Mouse (Mus musculus) left cerebral cortex, adult 11 months (tissue): ENCODE data around the gene Rln3.
A peak's percentile ranks its signal among the peaks of the same experiment; 100 is the strongest.
"Not testable (repeated sequence)": the region's sequence is repeated elsewhere in the genome, so short reads cannot be mapped to it uniquely, and the experiment has no call there.

ENCODE experiments used
- DNase-seq: peaks from one replicate; pipeline ENCODE4 v3.0.0; 2022; ENCODE audit warnings: low spot score

The Rln3 gene

GRCm38 (mm10) chr8:84019738-84020137 is 25.1 kb downstream of the Rln3 start:
- no peak for DNase-seq

GRCm38 (mm10) chr8:84015833-84016232 is 29.0 kb downstream of the Rln3 start:
- DNase-seq = no peak

DNA sequence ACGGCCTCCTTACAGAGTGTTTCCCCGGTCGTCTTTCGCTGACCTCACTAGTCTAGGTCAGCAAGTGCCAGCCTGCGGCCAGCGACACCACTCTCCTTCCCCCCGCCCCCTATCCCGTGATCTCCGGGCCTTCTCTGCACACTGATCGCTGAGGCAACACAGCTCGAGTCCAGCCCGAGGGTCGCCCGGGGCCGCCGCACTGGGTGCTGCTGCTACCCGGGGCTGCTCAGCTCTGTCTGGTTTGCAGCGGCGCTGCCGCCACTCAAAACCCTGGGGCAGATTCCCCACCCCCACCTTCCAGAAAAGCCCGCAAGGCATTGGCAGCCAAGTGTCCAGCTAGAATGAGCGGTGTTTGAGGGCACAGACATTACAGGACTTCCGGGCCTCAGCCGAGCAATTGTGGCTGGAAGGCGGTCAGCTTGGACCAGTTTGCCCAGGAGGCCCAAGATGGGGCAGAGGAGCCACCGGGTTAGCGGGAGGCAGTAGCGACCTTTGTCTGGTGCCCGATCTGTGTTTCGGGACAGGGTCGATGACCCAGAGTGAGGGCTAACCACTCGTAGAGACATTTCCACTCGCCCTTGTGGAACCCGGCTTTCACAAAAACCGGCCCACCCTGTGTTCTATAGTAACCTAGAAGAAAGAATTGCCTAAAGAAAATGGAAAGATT is 32.2 kb downstream of the Rln3 start:
- DNase-seq = no peak

DNA sequence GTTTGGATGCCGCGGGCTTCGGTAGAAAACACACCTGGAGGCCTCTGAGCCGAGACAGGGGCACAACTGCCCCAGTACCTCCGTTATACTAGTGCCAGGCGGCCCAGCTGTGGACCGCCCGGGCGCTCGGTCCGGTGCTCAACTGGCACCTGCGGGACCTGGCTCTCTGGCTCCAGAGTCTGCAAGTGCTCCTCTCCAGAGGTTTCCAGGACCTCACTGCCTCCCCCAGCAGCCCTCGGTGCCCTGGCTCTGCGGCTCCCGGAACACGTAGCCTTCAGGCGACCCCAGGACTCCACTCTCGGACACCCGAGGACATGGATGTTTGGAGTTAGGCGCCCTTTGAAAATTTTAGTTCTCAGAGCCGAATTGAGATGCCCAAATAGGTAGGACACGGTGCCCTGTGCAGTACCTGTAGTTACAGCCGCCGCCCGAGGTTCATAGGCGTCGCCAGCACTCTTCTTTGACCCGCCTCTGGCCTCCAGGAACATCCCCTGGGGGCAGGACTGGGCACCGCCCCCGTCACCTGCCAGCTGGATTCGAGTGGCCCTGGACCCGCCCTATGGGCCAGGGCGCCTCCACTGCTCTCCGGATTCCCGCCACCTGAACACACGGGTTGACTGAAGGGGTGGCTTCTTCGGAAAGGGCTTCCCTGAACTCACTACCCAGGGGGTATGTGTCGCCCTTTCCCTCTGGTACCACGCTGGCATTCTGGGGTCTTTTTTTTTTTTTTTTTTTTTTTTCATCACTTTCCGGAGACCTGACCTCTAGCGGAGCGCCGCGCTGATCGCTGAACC is 32.9 kb downstream of the Rln3 start, which contains the start of gene 2210011C24Rik:
2210011C24Rik (minus strand) TSS at position 467 of the 794 bp plus-strand sequence.
- DNase-seq = no peak

GRCm38 (mm10) chr8:84010625-84011611 is 33.9 kb downstream of the Rln3 start:
- no peak for DNase-seq

GRCm38 (mm10) chr8:84009876-84010275 is 34.9 kb downstream of the Rln3 start:
- DNase-seq = peak; percentile 71

DNA sequence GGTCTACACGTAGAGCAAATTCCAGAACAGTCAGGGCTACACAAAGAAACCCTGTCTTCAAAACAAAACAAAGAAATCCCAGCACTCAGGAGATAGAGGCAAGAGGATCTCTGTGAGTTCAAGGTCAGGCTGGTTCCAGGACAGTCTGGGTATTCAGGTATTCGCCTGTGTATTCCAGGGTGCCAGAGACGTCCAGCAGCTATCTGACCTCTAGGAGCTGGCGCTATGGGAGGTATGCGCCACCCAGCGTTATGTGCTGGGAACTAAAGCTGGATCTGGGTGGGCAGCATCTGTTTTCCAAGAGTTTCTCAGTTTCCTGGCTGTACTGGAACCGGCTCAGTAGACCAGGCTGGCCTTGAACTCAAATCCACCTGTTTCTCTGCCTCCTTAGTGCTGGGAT is 36.4 kb downstream of the Rln3 start:
- no peak for DNase-seq

DNA sequence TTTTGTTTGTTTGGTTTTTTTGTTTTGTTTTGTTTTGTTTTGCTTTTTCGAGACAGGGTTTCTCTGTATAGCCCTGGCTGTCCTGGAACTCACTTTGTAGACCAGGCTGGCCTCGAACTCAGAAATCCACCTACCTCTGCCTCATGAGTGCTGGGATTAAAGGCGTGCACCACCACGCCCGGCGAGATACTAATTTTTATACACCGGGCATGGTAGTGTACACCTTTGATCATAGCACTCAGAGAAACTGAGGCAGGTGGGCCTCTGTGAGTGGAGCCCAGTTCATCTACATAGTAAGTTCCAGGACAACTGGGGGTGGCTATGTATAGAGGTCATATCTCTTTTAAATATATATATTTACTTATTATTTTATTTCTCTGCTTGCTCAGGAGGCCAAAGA is 39.3 kb downstream of the Rln3 start:
- not testable (repeated sequence) for DNase-seq

DNA sequence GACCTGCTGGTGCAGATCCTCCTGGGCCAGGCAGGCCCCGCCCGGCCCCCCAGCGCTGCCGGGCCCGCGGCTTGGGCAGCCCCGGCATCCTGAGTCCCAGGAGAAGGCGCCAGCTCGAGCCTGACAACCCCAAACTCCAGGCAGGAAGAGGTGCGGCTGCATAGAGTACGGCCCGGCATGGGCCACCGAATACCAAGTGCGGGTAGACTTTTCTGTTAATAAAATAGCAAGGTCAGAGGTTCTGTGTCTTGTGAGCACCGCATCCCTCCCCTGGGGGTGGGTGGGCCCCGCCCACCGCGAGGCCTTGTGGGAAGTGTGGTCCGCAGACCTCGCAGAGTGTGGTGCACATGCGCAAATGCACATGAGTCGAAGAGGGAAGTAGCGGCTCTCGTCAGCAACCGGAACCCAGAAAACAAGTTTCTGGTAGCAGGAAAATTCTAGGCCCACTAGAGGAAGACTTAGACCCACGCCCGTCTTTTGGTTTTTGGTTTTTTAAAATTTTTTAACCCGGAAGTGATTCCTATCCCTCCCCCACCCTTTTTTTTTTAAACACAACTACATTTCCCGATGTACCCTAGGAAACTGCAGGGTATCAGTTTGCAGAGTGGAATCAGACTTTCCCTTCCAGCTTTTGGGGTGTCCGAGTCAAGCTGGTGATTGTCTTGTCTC is 40.1 kb downstream of the Rln3 start:
- peak; percentile 87 for DNase-seq

- no peak for DNase-seq
Measured at GRCm38 (mm10) chr8:84003612-84004246, 41.1 kb downstream of the Rln3 start.

DNA sequence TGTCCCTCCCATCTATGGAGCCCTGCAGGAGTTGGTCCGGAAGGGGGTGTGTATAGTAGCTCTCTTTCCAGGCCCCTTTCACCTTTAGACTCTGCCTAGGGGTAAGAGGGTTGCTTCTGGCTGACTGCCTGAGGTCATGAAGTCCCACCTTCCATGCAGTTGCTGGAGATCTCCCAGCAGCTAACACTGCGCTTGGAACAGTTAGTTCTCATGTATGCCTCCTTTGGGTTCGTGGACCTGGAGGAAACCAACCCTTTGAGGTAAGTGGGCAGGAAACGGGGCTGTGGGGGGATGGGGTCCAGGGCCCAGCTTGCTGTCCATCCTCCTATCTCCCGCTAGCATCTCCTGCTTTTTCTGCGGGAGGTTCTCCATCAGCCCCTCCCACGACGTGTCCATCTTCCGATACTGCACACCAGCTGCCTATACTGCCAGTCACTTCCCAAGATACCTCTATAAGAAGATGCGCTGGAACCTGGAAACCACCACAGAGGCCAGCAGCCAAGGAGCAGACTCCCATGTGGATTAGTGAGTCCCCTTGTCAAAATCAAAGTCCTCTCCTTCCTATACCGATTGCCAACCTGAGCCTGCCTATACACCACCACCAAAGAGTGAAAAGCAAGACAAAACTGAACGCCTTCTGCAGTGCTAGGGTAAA is 41.7 kb downstream of the Rln3 start:
- no peak for DNase-seq

- DNase-seq = no peak
Measured at GRCm38 (mm10) chr8:84001281-84002000, 43.4 kb downstream of the Rln3 start, which contains the start of gene 1700067K01Rik. 1700067K01Rik (plus strand) TSS chr8:84001502.

DNA sequence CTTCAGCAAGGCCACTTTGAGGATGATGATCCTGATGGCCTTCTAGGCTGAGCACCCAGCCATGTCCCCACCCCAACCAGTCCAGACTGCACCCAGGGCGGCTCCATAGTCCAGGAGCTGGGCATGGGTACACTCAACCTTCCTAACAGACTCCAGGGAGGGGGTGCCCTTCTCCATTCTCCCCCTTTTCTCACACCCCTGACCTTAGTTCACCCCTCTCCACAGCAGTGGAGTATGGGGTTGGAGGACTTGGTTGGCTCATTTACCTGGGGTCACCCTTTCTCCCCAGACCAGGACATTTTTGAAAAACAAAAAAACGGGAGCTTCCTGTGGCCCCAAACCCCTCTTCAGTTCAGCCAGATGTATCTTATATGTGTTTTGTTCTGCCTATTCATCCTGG is 45.0 kb downstream of the Rln3 start:
- no peak for DNase-seq

- DNase-seq = no peak
Measured at GRCm38 (mm10) chr8:83999057-83999705, 45.6 kb downstream of the Rln3 start.

- DNase-seq = no peak
Measured at GRCm38 (mm10) chr8:83998231-83999056, 46.4 kb downstream of the Rln3 start.

- DNase-seq = no peak
Measured at GRCm38 (mm10) chr8:83997511-83998141, 47.2 kb downstream of the Rln3 start, which contains the start of gene Samd1. Samd1 (plus strand) TSS chr8:83997672.

DNA sequence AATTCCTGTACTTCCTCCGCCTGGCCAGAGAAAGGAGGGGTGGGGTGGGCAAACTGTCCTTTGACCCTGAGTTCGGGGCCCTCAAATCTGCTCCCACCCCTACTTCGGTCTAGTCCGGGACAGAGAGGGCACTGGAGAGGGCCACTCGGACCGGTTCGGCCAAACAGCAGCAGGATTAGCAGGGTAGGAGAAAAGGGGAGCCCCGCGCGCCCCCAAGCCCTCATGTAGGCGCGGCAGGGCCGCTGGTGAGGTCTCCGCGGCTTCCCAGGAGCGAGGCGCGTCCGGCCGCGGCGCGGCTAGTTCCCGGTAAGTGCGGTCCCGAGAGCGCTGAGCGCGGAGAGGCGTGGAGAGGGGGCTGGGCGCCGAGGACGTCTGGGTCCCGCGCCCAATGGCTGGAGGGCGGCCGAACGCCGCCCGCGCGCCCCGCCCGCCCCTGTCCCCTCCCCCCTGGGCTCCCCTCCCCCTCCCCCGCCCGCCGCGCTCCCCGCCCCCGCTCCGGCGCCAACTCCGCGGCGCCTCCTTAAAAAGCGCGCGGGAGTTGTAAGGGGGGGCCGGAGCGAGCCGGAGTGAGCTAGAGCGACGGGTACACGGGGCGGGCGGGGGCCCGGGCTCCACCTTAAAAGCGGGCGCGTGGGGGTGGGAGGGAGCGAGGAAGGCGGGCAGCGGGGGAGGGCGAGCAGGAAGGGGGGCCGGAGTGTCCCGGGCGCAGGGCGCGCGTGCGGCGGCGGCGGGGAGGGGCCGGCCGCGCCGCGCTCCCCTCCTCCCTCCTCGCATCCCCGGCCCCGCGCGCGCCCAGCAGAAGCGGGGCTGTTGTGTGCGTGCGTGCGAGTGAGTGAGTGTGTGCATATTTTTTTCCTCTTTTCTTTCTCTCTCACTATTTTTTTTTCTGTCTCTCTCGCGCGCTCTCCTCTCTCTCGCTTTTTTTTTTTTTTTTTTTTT is 48.0 kb downstream of the Rln3 start:
- DNase-seq = peak; percentile 67
